Mouse (Mus musculus) megakaryocyte, embryonic 14.5 days (primary cell): ENCODE results near the gene Ptprg.

ENCODE experiments used
- FLI1 ChIP-seq: IDR thresholded peaks from 2 replicates; pipeline ENCODE4 v1.6.1; 2012; ENCODE audit warnings: low read length, inconsistent platforms, mixed read lengths
- GATA1 ChIP-seq: IDR thresholded peaks from 3 replicates; pipeline ENCODE4 v1.6.1; 2012; ENCODE audit warnings: mixed read lengths, low read length, inconsistent platforms, borderline replicate concordance

GRCm38 (mm10) chr14:12089954-12090353, 536.6 kb downstream of the Ptprg start:
- TF ChIP-seq GATA1 (no peak), FLI1 (no peak)
